Mouse (Mus musculus) embryonic fibroblast, embryonic 13.5 days (primary cell): Measurements from ENCODE around the gene Svbp.

Experiments used
- CTCF ChIP-seq: IDR thresholded peaks from 2 replicates; pipeline ENCODE4 v1.5.1; 2011; ENCODE audit warnings: mild to moderate bottlenecking, control low read depth, low read length, moderate library complexity, borderline replicate concordance; ENCODE audit not compliant: insufficient read depth
- POLR2A ChIP-seq: IDR thresholded peaks from 2 replicates; pipeline ENCODE4 v1.6.1; 2011; ENCODE audit warnings: low read depth, mild to moderate bottlenecking, control low read depth, low read length, moderate library complexity

DNA sequence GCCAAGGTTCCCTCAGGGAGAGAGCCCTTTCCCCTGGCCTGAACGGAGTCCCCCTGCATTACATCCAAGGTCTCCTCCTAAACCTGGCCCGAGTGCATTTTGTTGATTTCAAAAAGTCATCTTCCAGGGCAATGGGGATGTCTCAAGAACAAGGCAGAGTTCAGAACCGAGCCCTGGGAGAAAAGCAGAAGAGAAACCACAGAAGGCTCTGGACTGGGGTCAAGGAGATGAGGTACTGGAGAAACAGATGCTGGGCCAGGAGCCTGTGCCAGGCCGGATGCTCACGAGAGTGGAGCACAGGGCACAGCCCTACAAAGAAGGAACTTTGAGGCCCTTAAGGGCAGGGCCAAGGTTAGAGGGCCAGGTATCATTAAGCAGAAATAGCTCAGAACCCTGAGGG is 17.4 kb upstream of the Svbp start:
- TF ChIP-seq CTCF (no peak), POLR2A (no peak)
